Mouse (Mus musculus): ENCODE results near the gene Nol7.

Nol7 gene

DNA sequence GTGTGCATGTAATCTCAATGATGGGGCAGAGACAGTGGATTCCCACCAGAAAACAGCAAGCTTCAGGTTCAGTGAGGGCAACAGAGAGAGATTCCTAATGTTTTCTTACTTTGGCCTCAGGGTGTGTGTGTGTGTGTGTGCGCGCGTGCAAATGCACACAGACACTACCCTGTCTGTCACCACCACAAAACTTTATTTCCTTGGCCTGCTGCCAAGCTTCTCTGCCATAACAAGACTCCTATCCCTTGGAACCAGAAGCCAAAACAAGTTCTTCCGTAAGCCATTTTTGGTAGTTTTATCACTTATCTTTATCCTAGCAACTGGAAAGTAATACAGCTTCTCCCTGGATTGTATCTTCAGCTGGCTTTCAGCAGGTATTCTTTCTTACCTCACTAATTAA is 30.2 kb downstream of the Nol7 start:
- DNase-seq (ENCODE audit: low read depth, low spot score), result no peak

DNA sequence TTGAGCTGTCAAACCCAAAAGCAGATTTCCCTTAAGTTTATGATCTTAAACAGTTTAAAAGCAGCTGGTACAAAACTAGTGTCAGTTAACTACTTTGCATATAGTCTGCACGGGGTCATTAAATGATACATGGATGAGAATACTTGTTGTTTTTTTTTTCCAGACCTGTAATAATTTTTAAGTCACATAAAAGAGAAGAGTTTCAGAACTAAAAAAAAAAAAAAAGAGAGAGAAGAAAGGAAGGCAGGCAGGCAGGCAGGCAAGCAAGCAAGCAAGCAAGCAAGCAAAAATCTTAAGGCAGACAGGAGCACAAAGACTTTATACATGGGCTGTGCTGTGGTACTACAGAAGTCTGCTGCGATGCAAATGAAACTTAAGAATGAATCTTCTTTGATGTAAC is 35.2 kb downstream of the Nol7 start:
- DNase-seq (ENCODE audit: low read depth, low spot score), result no peak

DNA sequence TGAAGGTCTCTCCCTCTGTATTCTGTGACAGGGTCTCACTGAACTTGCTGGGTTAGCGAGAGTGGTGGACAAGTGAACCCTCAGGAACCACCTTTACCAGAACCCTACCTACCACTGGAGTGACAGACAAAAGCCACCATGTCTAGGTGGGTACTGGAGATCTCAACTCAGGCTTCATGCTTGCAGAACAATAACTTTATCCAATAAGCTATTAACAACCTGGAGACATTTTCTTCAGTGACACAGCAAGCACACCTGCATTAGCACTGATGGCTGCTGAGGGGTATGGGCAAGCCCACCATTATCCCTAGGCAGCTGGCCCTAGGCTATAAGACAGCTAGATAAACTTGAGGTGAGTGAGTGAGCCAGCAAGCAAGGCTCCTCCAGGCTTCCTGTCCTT is 42.2 kb downstream of the Nol7 start:
- DNase-seq (ENCODE audit: low read depth, low spot score), result no peak

DNA sequence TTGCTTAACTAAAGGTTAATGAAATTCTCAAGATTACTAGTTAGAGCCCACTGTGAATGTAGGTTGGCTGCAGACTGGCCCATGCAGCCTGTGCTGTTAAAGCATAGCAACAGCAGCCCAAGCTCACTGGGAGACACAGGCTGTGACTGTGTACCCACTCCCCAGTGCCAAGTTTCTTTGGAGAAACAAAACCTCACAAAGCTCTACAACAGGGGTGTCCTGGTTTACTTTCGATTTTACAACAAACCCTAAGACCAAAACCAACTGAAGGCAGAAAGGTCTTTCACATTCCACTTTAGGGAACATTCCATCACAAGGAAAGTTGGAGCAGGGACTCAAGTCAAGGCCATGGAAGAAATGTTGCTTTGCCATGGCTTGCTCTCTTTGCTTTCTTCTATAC is 44.4 kb downstream of the Nol7 start:
- DNase-seq (ENCODE audit: low read depth, low spot score), result no peak

DNA sequence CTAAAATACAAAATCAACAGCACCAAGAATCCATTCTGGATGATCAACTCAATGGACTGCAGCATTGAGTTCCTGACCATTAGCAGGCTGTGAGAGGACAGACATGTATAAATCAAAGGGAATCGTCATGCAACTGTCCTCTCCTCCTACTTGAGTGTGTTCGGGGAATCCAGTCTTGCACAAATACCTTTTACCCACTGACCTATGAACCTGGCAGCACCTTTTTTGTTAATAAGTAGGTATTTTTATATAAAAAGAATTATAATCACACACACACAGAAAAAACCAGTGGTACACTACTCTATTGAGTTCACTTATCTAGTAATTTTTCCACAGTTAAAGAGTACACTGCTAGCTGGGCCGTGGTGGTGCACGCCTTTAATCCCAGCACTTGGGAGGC is 45.5 kb downstream of the Nol7 start:
- no peak for DNase-seq (ENCODE audit: low read depth, low spot score)

DNA sequence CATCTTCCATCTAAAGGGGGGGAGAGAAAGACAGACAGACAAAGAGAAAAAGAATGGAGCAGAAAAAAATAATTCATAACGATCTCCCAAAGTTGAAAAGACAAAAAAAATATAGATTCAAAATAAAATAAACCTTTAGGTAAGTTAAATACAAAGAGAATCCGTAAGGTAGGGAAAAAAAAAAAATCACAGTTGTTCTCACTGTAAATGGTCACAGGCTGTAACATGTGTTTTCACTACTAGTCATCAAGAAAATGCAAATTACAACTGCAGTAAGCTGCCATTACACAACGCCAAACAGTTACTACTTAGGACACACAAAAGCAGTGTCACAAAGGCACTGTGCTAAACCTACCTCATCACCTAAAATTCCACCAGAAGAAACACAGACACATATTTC is 46.5 kb downstream of the Nol7 start:
- DNase-seq (ENCODE audit: low read depth, low spot score), result no peak

DNA sequence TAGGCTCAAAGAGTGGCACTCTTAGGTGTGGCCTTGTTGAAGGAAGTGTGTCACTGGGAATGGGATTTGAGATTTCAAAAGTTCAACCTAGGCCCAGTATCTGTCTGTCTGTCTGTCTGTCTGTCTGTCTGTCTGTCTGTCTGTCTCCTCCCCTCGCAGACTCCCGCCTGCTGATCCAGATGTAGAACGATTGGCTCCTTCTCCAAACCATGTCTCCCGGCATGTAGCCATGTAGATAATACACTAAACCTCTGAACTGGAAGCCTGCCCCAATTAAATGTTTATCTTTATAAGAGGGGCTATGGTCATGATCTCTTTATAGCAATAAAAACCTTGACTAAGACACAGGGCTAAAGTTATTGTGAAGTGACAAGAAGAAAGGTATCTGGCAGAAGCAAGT is 47.6 kb downstream of the Nol7 start:
- no peak for DNase-seq (ENCODE audit: low read depth, low spot score)

DNA sequence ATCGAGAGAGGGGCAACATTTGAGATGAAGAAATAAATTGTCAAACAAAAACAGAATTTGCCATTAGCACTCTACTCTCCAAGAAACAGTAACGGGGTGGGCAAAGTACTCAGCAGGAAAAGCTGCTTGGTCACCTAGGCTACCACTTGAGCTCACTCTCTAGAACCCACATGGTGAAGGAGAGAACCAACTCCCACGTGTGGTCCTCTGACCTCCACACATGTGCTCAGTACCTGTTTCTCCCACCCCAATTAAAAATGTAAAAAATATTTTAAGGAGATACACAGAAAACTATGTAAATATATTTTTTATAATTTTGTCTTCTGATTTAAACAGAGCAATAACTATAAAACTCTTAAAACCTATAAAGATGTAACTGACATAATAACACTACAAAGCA is 49.5 kb downstream of the Nol7 start:
- no peak for DNase-seq (ENCODE audit: low read depth, low spot score)

DNA sequence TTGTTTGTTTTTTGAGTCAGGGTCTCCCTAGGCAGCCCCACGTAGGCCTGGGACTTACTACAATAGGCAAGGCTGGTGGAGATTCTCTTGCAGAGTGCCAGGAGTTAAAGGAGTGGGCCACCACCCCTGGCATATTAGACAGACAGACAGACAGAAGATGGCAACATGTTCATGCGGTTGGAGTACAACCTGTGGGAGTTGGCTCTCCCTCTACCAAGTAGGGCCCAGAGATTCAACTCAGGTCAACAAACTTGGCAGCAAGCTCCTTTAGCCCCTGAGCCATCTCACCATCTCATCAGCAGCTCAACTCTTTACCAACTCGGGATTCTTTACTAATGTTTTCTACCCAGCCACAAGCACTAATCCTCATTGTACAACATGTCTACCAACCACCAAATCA is 52.5 kb downstream of the Nol7 start:
- no peak for DNase-seq (ENCODE audit: low read depth, low spot score)

DNA sequence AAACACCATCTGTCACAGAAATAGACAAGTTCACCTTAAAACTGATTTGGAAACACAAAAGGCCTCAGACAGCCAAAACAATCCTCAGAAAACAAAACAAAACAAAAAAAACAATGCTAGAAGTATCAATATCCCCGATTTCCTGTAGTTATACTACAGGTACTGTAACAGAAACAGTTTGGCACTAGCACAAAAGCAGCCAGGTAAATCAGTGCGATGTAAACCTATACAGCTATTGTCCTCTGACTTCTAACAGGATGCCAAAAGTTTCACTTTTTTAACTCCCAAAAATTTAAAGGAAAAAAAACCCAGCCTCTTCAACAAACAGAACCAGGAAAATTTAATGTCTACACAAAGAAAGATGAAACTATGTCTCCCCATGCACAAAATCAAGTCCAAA is 54.0 kb downstream of the Nol7 start:
- DNase-seq (ENCODE audit: low read depth, low spot score), result no peak

DNA sequence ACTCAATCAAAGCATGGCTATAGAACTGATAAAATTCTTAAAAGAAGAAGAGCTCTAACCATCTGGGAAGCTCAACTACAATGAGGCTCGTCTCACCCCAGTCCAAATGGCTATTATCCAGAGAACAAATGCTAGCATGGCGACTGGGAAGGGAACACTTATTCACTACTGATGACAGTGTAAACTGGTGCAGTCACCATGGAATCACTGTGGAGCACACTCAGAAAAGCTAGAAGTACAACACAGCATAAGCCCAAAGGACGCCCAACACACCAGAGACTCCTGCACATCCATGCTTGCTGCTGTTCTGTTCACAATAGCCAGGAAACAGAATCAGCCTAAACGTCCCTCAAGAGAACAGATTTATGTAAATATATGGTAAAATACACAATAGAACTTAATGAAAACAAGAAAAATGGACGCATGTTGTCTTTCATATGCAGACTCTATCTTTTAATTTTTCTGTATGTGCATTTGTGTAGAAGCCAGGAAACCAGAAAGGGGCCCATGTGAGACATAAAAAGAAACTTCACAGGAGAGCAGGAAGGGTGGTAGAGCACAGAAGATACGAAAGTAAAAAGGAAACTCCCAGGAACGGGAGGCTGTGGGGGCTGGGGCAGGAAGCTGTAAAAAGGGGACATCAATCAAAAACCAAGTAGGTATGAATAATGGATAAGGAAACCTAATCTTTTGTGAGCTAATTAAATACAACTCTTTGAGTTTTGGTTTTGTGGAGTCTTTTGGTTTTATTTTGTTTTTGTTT is 54.8 kb downstream of the Nol7 start:
- DNase-seq (ENCODE audit: low read depth, low spot score), result no peak

DNA sequence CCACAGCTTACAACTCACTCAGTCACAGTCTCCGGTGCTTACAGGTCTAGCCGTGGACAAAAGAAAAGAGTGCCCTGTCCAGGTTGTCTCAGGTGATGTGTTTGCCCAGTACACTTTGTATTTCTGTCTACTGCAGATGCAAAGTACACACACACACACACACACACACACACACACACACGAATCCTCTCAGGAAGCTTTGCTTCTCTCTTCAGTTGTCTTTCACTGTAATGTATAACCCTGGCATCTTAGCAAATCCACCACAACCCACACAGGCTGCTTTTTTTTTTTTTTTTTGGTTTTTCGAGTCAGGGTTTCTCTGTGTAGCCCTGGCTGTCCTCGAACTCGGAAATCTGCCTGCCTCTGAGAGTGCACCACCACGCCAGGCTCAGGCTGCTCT is 56.2 kb downstream of the Nol7 start:
- DNase-seq (ENCODE audit: low read depth, low spot score), result no peak

All from brain, embryonic 18.5 days (tissue).